Mouse (Mus musculus) right cerebral cortex, postnatal 25 days (tissue): ENCODE results near the gene Sbp.
"Not testable (repeated sequence)": the region's sequence is repeated elsewhere in the genome, so short reads cannot be mapped to it uniquely, and the experiment has no call there.

Experiments used
- DNase-seq: peaks from one replicate; pipeline ENCODE4 v3.0.0; 2022

Gene Sbp

GRCm38 (mm10) chr17:23941372-23941771 is at the start of gene Sbp:
TSS of gene Sbp (plus strand) at chr17:23941672.
- DNase-seq = no peak

- not testable (repeated sequence) for DNase-seq
These were observed 24.3 kb upstream of the Sbp start, which contains the start of gene Dcpp3 for GRCm38 (mm10) chr17:23917158-23917557. TSS of gene Dcpp3 (plus strand) at chr17:23917458.

DNA sequence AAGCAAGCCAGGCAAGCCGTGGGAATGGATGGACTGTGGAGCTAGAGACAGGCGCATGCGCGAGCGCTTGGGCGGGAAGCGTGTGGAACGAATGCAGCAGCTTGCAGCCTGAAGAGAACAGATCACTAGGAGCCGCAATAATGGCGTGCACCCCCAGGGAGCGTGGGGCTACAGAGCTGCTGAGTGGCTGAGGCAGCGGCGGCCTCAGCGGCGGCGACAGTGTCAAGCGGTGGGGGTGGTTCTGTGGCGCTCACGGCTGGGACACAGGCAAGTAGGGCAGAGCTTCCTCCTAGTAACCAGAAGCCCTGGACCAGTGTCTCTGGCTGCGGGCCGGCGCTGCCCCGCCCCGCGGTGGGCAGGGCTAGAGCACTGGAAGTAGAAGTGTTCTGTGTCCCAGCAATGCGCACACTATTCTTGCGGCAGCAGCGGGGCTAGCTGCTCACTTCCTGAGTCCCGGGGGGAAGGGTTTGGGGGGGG is 16.9 kb upstream of the Sbp start:
- DNase-seq = peak; percentile 88

GRCm38 (mm10) chr17:23925090-23925493 is 16.4 kb upstream of the Sbp start:
- peak; percentile 54 for DNase-seq

DNA sequence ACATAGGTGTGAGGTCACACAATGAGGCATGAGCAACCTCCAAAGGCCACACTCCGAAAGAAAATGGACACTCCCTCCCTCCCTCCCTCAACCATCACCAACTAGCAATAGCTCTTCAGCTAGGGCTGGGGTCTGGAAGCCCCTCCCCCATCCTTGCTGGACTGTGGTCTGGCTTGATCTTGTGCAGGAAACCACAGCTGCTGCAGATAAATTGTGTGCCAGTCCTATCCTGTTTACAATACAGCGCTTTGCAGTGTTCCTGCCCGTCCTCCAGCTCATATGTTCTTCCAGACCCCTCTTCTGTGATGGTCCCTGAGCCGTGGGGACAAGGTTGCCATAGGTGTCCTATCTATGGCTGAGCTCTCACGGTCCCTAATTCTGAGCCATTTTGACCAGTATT is 10.3 kb upstream of the Sbp start:
- DNase-seq = no peak

DNA sequence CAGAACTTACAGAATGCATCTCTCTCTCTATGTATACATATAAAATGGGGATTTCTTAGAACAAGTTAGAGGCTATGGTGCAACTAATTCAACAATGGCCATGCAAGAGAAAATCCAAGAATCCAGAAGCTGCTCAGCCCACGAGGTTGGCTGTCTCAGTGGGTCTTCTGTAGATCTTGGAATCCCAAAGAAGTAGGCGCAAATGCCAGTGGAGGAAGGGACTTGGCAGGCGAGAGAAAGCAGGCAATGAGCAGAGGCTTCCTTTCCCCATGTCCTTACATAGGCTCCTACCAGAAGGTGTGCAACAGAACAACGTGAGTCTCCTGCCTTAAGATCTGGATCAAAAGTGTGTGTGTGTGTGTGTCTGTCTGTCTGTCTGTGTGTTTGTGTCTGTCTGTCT is 6.0 kb downstream of the Sbp start:
- DNase-seq = not testable (repeated sequence)

GRCm38 (mm10) chr17:23949068-23949467 is 7.6 kb downstream of the Sbp start:
- no peak for DNase-seq

DNA sequence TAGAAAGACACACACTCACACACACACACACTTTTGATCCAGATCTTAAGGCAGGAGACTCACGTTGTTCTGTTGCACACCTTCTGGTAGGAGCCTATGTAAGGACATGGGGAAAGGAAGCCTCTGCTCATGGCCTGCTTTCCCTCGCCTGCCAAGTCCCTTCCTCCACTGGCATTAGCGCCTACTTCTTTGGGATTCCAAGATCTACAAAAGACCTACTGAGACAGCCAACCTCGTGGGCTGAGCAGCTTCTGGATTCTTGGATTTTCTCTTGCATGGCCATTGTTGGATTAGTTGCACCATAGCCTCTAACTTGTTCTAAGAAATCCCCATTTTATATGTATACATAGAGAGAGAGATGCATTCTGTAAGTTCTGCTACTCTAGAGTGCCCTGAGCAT is 9.4 kb downstream of the Sbp start:
- not testable (repeated sequence) for DNase-seq

DNA sequence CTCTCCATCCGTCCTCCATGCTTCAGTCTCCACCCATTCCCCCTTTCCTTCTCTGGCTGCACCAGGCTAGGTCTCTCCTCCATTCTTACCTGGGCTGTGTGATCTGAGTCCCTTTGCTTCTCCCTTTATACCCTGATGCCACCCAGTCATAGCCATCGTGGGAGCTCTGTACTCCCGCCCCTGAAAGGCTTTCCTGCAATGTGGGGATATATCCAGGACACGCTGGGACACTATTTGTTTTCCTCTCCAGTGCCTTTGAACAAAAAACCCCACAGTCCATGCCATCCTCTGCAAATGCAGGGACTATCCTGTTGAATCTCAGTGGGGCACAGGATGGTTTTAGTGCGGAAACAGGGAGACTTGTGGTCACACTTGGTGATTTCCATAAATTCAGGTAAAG is 13.7 kb downstream of the Sbp start, which contains the start of gene Sbpl:
Gene Sbpl (minus strand): TSS at position 101 of the 400 bp plus-strand sequence.
- DNase-seq = no peak

DNA sequence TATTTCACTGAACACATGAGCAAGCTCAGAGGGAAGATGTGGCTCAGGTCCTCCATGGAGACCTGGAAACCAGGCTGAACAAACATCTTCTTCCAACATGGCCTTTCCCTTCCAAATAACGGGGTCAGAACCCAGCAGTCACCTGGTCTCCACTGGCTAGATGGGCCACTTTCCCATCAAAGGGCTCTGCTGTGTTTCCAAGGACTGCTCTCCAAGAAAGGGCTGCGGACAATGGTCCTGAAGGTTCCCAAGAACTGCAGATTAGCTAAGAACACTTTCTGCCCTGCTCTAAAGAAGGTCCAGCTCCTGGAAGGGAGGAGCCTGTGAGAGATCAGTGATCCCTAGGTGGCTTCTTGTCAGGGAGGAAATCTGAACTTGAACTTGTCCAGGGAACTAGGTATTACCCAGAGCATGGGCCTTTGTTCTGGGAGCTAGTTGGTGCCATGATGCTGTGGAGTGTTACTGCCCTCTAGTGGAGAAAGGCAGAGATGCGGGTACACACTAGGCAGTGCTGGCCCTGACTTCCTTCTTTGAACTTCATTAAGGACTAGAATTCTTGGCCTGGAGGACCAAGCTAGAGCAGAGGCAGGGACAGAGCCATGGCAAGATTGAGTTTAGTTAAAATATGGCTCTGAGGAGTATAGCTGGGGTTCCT is 18.7 kb downstream of the Sbp start:
- DNase-seq = peak; percentile 73

- DNase-seq = no peak
These were observed 20.2 kb downstream of the Sbp start for GRCm38 (mm10) chr17:23961573-23962122.

- DNase-seq = no peak
These were observed 24.4 kb downstream of the Sbp start for GRCm38 (mm10) chr17:23965805-23966425.

- DNase-seq = no peak
These were observed 25.4 kb downstream of the Sbp start for GRCm38 (mm10) chr17:23966658-23967401.

DNA sequence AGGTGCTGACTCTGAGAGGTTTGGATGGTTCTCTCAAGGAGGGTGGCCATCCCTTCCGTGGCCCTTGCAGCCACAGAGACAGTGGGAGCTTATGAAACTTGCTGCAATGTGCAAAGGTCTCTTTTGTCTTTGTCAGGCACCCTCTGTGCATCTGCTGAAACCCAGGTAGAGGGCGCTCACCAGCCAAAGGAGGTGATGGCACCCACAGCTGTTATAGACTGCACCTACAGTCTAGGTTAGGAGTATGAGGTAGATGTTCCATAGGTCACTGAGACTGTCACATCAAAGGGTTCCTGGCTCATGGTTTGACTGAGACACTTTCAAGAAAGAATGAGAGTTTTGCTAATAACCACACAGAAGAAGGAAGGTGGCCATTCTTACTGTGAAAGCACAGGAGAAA is 27.3 kb downstream of the Sbp start:
- no peak for DNase-seq

GRCm38 (mm10) chr17:23969231-23969630 is 27.8 kb downstream of the Sbp start:
- peak; percentile 36 for DNase-seq

DNA sequence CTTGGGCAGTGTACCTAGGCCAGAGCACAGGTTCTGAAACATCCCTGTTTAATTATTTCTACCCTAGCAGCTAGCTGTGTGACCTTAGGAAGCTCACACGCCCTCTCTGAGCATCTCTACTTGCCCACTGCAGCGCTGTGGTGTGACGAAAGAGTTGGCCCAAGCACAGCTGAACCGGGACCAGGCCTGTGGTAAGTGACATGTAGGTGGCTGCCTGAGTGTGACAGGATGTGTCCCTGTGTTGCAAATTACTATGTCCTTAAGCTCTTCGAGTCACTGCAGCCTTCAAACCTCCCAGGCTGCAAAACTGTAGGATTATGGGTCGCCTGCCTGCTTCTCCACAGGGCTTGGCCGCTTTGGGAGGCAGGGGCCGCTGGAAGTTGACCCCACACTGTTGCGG is 29.8 kb downstream of the Sbp start:
- no peak for DNase-seq

- DNase-seq = no peak
These were observed 35.2 kb downstream of the Sbp start for GRCm38 (mm10) chr17:23976665-23977064.

DNA sequence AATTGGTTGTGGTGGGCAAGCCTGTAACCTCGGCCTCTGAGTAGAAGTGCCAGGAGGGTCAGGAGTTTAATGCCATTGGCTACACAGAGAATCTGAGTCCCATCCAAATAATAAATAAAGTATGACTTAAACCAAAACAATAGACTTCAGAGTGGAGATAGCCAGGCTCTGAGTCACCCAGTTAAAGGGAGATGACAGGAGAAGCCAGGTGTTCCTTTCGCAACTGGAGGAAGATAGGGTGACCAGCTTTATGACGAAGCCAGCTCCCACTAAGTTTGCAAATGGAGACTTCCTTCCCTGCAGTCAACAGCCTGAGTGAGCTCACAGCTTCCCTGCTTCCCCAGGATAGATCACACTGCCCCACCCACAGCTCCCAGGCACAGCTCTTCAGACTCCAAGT is 38.0 kb downstream of the Sbp start:
- no peak for DNase-seq

DNA sequence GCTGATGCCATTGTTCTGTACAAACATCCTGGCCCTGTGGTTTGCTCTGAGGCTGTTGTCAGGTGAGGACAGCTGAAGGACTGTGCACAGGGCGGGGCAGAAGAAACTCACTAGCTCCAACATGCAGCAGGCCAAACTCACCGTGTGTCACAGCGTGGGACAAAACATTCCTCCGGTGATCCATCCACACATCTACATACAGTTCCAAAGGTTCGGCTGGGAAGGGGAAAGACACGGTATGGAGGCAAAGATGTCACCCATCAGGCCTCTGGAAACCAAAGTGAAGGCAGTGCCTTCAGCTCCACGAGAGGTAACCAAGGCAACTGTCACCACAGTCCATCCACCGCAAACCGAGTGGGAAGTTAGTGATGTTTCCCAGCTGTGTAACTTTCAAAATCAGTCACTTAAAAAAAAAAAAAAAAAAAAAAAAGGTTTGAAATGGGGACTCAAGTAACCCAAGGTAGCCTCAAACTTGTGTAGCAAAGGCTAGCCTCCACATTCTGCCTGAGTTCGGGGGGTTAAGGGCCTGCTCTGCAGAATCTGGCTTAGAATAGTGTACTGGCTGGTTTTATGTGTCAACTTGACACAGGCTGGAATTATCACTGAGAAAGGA is 38.9 kb downstream of the Sbp start, which contains the start of gene Prss30:
Gene Prss30 (minus strand): TSS at position 270 of the 613 bp plus-strand sequence.
- no peak for DNase-seq

DNA sequence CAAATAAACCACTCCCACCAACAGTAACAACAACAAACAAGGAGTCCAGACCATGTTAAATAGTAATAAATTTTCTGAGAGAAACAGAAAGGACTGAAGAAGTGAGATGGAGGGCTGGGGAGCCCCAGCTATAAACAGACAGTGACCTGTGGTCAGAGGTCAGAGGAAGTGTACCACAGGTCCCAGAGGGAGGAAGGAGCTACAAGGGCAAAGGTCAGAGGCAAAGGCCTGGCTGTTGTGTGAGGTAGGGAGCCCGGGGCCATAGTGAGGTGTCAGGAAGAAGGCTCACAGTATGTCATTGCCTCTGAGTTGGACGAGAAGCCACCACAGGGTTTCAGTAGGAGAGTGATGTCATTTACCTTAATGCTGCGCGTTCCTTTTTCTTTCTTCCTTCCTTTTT is 41.4 kb downstream of the Sbp start:
- no peak for DNase-seq

- no peak for DNase-seq
These were observed 43.5 kb downstream of the Sbp start for GRCm38 (mm10) chr17:23984989-23985388.

GRCm38 (mm10) chr17:23989802-23990201 is 48.3 kb downstream of the Sbp start:
- DNase-seq = peak; percentile 30
